Mouse (Mus musculus): ENCODE data around the gene Rapgef3. TPM values are rescaled to one million over a fixed set of nuclear protein-coding genes. Genes with fewer than 3 reads are reported as not detected.
A peak's percentile ranks its signal among the peaks of the same experiment; 100 is the strongest.

Rapgef3 gene
- polyA plus RNA-seq, 1 experiment from 2014 or later, result 23.4 TPM

DNA sequence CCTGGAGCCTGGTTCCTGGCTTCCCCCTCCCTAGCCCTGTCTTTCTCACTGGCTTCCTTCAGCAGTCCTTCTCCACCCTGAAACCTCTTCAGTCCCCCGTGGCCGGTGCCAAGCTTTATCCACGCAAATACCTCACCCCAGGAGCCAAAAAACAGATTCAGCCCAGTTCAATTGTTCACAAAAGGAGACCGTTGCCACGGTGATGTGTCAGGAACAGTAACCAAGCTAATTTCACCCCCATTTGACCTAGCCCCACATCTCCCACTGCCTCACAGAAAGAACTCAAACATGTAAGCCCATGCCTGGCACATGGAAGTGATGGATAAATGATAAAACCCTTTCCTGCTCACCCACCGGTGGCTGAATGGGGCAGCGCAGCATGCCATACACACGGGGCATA, 1.6 kb downstream of the Rapgef3 start:
- Histone ChIP-seq H3K9ac (peak overlapping the region; percentile 51), H3K9me3 (no peaks in the 10 kb centered on the region), H3K27ac (peak overlapping the region; percentile 57; the same call in 1 of the 2 replicates), H3K4me3 (peak overlapping the region; percentile 51), H3K4me2 (peak overlapping the region; percentile 81), H3K36me3 (no peaks in the 10 kb centered on the region), H3K4me1 (peaks cover 58% of the 10 kb centered on the region), H3K27me3 (no peaks in the 10 kb centered on the region; the same call in 1 of the 2 replicates)
- ATAC-seq (ENCODE audit: borderline replicate concordance, extremely low read depth, low FRiP score, low TSS enrichment), result no peak
- 19% methylated on average over 8 of the region's 8 CpGs for WGBS

DNA sequence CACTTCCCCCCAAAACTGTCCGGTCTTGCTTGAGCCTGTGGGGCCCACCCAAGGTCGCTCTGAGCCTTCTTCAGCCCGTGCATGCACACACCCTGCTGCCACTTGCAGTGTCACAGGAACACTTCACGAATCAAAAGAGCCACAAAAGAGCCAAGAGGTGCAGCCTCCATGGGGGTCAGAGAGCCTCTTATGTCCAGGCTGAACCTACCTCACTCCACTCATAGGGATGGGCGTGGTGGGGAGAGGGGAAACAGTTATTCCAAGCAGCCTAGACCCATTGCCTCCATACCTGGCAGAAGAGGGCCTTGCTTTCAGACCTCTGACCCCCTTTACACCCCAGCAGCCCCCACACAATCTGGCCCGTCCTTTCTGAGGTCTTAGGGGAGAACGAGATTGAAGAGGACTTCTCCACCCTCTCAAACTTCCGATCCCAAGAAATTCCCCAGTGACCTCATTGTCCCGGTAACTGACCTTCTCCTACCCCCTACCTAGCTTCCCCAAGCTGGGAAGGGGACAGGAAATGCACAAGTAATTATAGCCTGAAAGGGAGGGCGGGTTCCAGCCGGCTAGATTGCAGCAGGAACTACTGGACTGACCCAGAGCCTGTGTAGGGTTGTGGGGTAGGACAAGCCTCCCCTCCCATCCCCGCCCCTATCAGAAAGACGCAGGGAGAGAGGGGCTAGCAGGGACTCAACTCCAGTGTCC, 2.5 kb downstream of the Rapgef3 start:
- peak overlapping the region; percentile 81 for H3K4me2 ChIP-seq
- H3K9ac ChIP-seq, result no peak overlapping the region
- ATAC-seq (ENCODE audit: borderline replicate concordance, extremely low read depth, low FRiP score, low TSS enrichment), result no peak
- no peaks in the 10 kb centered on the region; the same call in 1 of the 2 replicates for H3K27me3 ChIP-seq
- no peaks in the 10 kb centered on the region for H3K36me3 ChIP-seq
- H3K9me3 ChIP-seq, result no peaks in the 10 kb centered on the region
- peak overlapping the region; percentile 51 for H3K4me3 ChIP-seq
- WGBS, result 32% methylated on average over 13 of the region's 13 CpGs
- no peak overlapping the region for H3K27ac ChIP-seq
- peaks cover 58% of the 10 kb centered on the region for H3K4me1 ChIP-seq

DNA sequence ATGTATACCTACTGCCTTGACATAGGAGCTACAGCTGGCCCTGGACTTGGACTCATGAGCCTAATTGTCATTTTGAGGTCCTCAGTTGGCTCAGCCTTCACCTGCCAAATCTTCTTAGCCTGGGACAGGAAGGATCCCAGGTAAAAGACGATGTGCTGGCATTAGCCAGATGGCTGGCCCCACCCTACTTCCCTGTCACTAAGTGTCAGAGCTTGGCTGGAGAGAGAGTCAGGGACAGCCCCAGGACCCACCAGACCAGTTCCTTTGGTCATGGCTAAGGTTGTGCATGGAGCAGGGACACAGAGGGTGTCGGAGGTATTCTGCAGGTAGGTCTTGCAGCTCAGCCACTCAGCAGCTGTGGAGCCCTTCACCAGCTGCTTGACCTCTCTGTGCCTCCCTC, 3.2 kb downstream of the Rapgef3 start:
- Histone ChIP-seq H3K9ac (no peak overlapping the region), H3K9me3 (no peaks in the 10 kb centered on the region), H3K36me3 (no peaks in the 10 kb centered on the region), H3K27ac (no peak overlapping the region), H3K4me1 (peaks cover 58% of the 10 kb centered on the region), H3K4me2 (no peak overlapping the region), H3K27me3 (no peaks in the 10 kb centered on the region; the same call in 1 of the 2 replicates), H3K4me3 (no peak overlapping the region)
- 56% methylated on average over 2 of the region's 2 CpGs for WGBS
- ATAC-seq (ENCODE audit: borderline replicate concordance, extremely low read depth, low FRiP score, low TSS enrichment), result no peak

DNA sequence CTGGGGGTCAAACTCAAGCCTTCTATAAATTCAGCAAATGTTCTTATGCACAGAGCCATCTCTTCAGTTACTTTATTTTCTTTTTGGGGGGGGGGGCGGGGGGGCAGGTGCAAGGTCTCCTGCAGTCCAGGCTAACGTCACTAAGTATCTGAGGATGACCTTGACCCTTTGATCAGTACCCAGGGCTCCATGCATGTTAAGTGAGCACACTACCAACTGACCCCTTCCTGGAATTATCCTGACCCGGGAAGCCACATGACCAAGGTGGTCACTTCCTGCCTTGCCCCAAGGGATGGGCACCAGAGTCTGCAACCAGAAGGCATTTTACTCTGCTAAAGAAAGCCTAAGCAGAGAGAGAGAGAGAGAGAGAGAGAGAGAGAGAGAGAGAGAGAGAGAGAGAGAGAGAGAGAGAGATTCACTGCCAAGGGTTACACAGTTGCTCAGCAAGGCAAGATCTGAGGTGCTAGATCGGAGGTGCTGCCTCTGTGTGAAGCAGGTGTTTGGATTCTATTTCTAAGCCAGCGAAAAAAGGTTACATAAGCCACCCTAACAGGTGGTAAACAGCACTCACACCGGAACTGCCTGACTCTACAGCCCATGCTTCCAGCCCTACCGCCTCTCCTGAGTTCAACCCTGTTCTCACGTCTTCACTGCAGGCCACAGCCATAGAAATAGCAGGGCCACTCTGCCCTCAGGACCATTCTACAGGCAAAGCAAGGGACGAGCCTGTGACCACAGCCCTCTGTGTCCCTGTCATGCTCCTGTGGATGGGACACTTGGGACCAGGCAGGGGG, 4.3 kb downstream of the Rapgef3 start:
- Histone ChIP-seq H3K9me3 (no peaks in the 10 kb centered on the region), H3K4me2 (no peak overlapping the region), H3K4me1 (peaks cover 51% of the 10 kb centered on the region), H3K27ac (no peak overlapping the region), H3K36me3 (no peaks in the 10 kb centered on the region), H3K4me3 (no peak overlapping the region), H3K27me3 (no peaks in the 10 kb centered on the region; the same call in 1 of the 2 replicates), H3K9ac (no peak overlapping the region)
- no peak for ATAC-seq (ENCODE audit: borderline replicate concordance, extremely low read depth, low FRiP score, low TSS enrichment)
- WGBS, result 52% methylated on average over 9 of the region's 9 CpGs

DNA sequence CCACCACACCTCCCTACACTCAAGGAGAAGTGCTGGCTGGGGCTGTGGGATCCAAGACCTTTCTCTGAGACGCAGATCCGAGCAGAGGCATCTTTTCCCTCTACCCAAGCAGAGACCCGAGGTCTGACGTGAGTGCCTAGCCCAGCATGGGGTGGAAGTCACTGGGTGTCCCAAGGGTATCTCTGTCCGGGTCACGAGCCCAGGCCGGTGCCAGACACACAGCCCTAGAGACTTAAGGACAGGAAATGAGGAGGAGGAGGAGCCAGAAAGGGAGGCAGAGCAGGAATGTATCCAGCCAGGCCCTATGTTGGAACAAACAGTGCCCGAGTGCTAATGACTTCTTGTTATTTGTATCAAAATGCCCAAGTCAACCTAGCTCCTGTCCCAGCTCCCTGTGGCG, 5.0 kb downstream of the Rapgef3 start:
- Histone ChIP-seq H3K4me3 (no peak overlapping the region), H3K4me2 (peak overlapping the region; percentile 2; the same call in 1 of the 2 replicates), H3K27ac (peak overlapping the region; percentile 69; the same call in 1 of the 2 replicates), H3K4me1 (peaks cover 47% of the 10 kb centered on the region), H3K9ac (no peak overlapping the region), H3K27me3 (no peaks in the 10 kb centered on the region; the same call in 1 of the 2 replicates), H3K36me3 (no peaks in the 10 kb centered on the region), H3K9me3 (no peaks in the 10 kb centered on the region)
- ATAC-seq (ENCODE audit: borderline replicate concordance, extremely low read depth, low FRiP score, low TSS enrichment), result no peak
- 43% methylated on average over 9 of the region's 9 CpGs for WGBS

DNA sequence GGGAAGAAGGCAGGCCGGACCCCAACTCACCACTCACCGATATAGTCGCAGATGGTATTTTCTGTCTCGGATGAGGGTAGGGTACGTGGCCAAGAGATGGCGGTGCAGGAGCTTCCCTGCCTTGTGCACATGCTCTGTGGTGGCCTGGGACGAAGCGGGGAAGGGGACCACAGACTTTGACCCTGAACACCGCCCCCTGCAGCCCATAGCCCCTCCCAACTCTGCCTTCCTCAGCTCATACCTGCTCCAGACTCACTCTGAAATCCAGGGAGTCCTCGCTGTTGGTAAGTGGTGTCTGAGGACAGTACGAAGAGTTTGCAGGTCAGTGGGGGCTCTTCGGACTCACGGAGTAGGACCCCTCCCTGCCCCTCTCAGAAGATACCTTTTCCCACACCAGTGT, 6.3 kb downstream of the Rapgef3 start:
- Histone ChIP-seq H3K36me3 (peaks cover 4% of the 10 kb centered on the region; the same call in 1 of the 2 replicates), H3K27me3 (no peaks in the 10 kb centered on the region), H3K4me3 (no peak overlapping the region), H3K4me1 (peaks cover 35% of the 10 kb centered on the region), H3K27ac (peak overlapping the region; percentile 69), H3K4me2 (no peak overlapping the region), H3K9ac (no peak overlapping the region), H3K9me3 (no peaks in the 10 kb centered on the region)
- peak; percentile 8; the same call in 1 of the 2 replicates for ATAC-seq (ENCODE audit: borderline replicate concordance, extremely low read depth, low FRiP score, low TSS enrichment)
- 49% methylated on average over 13 of the region's 13 CpGs for WGBS

DNA sequence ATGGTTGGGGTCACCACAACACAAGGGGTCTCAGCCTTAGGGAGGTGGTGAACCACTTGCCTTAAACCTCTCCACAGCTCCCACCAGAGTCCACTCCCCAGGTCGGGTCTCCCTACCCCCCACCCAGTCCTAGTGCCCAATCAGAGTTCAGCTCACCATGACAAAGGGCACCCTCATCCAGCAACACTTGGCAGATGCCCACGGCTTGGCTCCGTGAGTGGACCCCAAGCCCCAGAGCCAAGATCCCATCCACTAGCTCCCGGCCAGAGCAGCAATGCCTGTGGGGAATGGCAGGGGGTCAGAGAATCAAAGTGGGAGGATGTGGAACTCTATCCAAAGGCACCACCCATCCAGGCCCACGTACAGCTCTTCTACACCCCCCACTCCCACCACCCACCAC, 6.8 kb downstream of the Rapgef3 start:
- H3K9me3 ChIP-seq, result no peaks in the 10 kb centered on the region
- no peaks in the 10 kb centered on the region for H3K27me3 ChIP-seq
- ATAC-seq (ENCODE audit: borderline replicate concordance, extremely low read depth, low FRiP score, low TSS enrichment), result no peak
- no peak overlapping the region for H3K27ac ChIP-seq
- H3K4me1 ChIP-seq, result peaks cover 31% of the 10 kb centered on the region
- H3K4me3 ChIP-seq, result no peak overlapping the region
- no peak overlapping the region for H3K4me2 ChIP-seq
- no peak overlapping the region for H3K9ac ChIP-seq
- peaks cover 4% of the 10 kb centered on the region; the same call in 1 of the 2 replicates for H3K36me3 ChIP-seq
- WGBS, result 71% methylated on average over 5 of the region's 5 CpGs

DNA sequence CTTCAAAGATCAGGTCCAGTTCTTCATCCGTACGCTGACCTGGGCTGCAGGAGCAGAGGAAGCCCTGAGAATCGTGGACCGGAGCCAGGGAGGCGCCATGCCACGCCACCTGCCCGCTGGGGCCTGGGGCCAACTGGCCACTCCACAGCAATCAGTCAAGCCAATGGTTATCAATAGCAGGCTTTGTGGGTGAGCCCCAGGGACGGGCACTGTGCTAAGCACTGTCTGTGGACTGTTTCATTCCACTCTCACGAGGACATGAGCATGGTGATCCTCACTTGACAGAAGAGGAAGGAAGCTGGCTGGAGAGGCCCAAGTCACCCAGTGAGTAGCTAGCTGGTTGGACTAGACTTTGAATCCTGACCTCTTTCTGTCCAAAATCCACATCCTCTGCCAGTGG, 7.8 kb downstream of the Rapgef3 start:
- H3K27ac ChIP-seq, result no peak overlapping the region
- H3K9me3 ChIP-seq, result no peaks in the 10 kb centered on the region
- 81% methylated on average over 9 of the region's 9 CpGs for WGBS
- peaks cover 4% of the 10 kb centered on the region; the same call in 1 of the 2 replicates for H3K36me3 ChIP-seq
- H3K4me1 ChIP-seq, result peaks cover 27% of the 10 kb centered on the region
- H3K9ac ChIP-seq, result no peak overlapping the region
- no peak for ATAC-seq (ENCODE audit: borderline replicate concordance, extremely low read depth, low FRiP score, low TSS enrichment)
- H3K4me2 ChIP-seq, result no peak overlapping the region
- H3K27me3 ChIP-seq, result no peaks in the 10 kb centered on the region
- H3K4me3 ChIP-seq, result no peak overlapping the region

DNA sequence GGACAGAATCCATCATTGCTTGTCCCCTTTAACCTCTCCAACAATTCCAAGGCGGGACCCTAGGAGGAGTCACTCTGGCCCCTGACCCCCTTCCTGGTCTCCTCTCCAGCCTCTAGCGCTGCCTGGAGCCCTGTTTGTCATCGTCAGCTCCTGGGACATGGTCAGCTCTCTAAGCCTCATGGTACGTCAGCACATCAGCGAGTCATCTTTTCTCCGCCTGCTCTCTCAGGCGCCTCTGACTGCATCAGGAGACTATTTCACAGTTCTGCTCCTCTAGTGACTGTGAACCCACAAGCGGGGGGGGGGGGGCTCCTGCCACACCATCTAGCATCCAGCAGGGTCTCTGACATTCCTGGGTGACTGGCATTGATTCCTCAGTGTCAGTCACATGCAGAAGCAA, 12.4 kb downstream of the Rapgef3 start:
- 32% methylated on average over 8 of the region's 8 CpGs for WGBS
- Histone ChIP-seq H3K4me1 (peaks cover 27% of the 10 kb centered on the region), H3K36me3 (peaks cover 4% of the 10 kb centered on the region; the same call in 1 of the 2 replicates), H3K4me2 (no peak overlapping the region), H3K27me3 (no peaks in the 10 kb centered on the region), H3K9me3 (no peaks in the 10 kb centered on the region), H3K4me3 (no peak overlapping the region), H3K9ac (no peak overlapping the region), H3K27ac (no peak overlapping the region)
- no peak for ATAC-seq (ENCODE audit: borderline replicate concordance, extremely low read depth, low FRiP score, low TSS enrichment)

DNA sequence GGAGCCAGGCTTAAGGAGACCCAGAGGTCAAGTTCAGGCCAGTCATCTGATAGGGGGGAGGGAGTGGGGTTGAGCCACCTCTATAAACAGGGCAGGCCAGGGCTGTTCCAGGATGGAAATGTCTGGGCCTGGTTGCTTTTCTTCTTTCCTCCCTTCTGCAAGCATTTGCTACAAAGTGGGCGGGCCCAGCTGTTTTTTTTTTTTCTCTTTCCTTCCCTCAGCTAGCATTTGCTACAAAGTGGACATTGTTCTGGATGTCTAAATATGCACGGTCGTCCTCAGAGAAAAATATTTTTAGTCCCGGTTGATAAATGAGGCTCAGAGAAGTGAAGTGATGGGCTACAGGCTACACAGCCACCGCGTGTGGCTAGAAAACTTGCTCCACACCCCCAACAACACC, 13.3 kb downstream of the Rapgef3 start:
- no peaks in the 10 kb centered on the region for H3K9me3 ChIP-seq
- H3K4me1 ChIP-seq, result peaks cover 34% of the 10 kb centered on the region
- ATAC-seq (ENCODE audit: borderline replicate concordance, extremely low read depth, low FRiP score, low TSS enrichment), result no peak
- 33% methylated on average over 6 of the region's 6 CpGs for WGBS
- H3K27me3 ChIP-seq, result no peaks in the 10 kb centered on the region
- no peak overlapping the region for H3K4me3 ChIP-seq
- H3K27ac ChIP-seq, result no peak overlapping the region
- no peak overlapping the region for H3K9ac ChIP-seq
- no peak overlapping the region for H3K4me2 ChIP-seq
- H3K36me3 ChIP-seq, result peaks cover 4% of the 10 kb centered on the region; the same call in 1 of the 2 replicates

DNA sequence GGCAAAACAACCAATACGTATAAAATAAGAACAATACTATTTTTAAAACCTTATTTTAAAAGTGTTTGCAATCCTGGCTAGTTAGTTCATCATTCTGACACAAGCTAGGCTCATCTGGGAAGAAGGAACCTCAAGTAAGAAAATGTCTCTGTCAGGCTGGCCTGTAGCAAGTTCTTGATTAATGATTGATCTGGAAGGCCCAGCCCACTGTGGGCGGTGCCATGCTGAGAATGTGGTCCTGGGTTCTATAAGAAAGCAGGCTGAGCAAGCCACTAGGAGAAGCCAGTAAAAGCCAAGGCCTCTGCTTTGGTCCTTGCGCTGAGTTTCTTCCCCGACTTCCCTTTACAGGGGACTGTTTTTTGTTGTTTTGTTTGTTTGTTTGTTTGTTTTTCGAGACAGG, 15.3 kb downstream of the Rapgef3 start:
- Histone ChIP-seq H3K4me1 (peaks cover 34% of the 10 kb centered on the region), H3K27ac (no peak overlapping the region), H3K9me3 (no peaks in the 10 kb centered on the region), H3K9ac (no peak overlapping the region), H3K4me2 (no peak overlapping the region), H3K4me3 (no peak overlapping the region), H3K36me3 (peaks cover 4% of the 10 kb centered on the region; the same call in 1 of the 2 replicates), H3K27me3 (no peaks in the 10 kb centered on the region)
- ATAC-seq (ENCODE audit: borderline replicate concordance, extremely low read depth, low FRiP score, low TSS enrichment), result no peak
- 83% methylated on average over 5 of the region's 5 CpGs for whole genome bisulfite sequencing

DNA sequence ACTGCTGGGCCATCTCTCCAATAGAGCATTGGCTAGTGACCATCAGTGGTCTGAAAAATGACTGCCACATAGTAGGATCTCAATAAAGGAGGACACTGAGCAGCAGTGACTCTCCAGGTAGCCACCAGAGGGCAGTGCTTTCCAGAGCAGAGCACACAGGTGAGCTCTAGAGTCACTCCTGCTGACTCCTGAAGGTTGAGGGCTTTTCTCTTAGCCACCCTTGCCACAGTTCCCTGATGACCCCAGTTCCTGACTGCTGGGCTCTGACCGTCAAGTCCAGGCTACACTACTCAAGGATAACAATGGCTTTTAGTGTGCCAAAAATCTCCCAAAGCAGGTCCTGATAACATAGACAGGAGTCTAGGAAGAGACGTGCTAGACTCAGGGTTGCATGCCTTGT, 16.1 kb downstream of the Rapgef3 start:
- no peaks in the 10 kb centered on the region for H3K27me3 ChIP-seq
- H3K4me2 ChIP-seq, result no peak overlapping the region
- peaks cover 5% of the 10 kb centered on the region; the same call in 1 of the 2 replicates for H3K36me3 ChIP-seq
- H3K4me3 ChIP-seq, result no peak overlapping the region
- ATAC-seq (ENCODE audit: borderline replicate concordance, extremely low read depth, low FRiP score, low TSS enrichment), result no peak
- peaks cover 34% of the 10 kb centered on the region for H3K4me1 ChIP-seq
- H3K9ac ChIP-seq, result no peak overlapping the region
- no peak overlapping the region for H3K27ac ChIP-seq
- H3K9me3 ChIP-seq, result no peaks in the 10 kb centered on the region
- WGBS, result 69% methylated on average over 2 of the region's 2 CpGs
